Mouse (Mus musculus): ENCODE data around the gene Panx2.

Gene Panx2

GRCm38 (mm10) chr15:89059161-89059931 is at the start of gene Panx2:
Gene Panx2, plus strand, starts transcription at chr15:89059734.
- no peak for DNase-seq (ENCODE audit: low read depth, low spot score)

DNA sequence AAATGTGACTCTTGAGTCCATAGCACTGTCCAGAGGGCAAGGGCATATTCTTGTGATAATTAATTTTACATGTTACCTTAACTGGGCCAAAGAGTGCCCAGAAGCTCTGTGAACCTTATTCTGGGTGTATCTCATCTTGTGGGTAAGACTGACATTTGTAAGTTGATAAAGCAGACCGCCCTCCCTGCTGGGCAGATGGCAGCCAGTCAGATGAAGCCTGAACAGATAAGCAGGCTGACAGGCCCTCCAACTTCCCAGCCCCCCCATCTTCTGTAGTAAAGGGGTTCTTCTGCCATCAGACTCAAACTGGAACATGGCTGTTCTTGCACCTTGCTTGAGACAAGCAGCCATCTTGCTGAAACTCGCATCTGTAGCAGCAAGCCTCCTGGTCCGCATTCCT is 42.8 kb upstream of the Panx2 start:
- DNase-seq (ENCODE audit: low read depth, low spot score) = no peak

DNA sequence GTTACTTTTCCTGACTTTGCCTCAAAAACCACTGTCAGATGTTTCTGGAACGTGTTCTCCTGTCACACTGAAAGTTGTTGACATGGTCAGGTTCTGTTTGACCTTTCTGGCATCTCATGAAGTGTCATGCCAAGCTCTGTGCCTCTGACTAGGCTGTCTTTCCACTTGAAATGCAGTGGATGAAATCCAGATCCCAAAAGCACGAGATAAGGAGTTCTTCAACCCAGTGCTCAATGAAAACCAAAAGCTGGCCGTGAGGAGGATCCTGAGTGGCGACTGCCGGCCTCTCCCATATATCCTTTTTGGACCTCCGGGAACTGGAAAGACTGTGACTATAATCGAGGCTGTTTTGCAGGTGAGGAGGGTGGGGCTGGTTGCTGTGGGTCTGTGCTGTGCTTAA is 39.4 kb upstream of the Panx2 start:
- no peak for DNase-seq (ENCODE audit: low read depth, low spot score)

- DNase-seq (ENCODE audit: low read depth, low spot score) = no peak
These were observed 39.0 kb upstream of the Panx2 start for GRCm38 (mm10) chr15:89020492-89020891.

- no peak for DNase-seq (ENCODE audit: low read depth, low spot score)
These were observed 15.2 kb upstream of the Panx2 start for GRCm38 (mm10) chr15:89044381-89044780.

- DNase-seq (ENCODE audit: low read depth, low spot score) = no peak
These were observed 13.2 kb upstream of the Panx2 start for GRCm38 (mm10) chr15:89046356-89046755.

DNA sequence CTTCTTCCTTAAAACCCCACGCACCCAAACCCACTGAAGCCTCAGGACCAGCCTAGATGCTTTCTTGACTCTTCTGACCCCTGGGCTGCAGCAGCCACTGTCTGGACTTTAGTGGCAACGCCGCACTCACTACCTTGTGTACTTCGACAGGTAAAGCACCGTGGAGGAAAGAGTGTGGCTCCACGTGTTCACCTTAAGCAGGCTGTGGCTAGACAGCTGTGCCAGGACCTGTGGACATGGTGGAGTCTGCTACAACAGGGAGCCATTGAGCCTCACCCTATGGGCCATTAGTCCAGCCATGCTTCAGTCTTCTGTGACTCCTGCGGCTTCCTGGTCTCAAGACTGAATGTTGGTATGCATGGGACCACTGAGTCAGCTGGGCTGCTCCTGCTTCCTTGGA is 4.9 kb upstream of the Panx2 start:
- no peak for DNase-seq (ENCODE audit: low read depth, low spot score)

DNA sequence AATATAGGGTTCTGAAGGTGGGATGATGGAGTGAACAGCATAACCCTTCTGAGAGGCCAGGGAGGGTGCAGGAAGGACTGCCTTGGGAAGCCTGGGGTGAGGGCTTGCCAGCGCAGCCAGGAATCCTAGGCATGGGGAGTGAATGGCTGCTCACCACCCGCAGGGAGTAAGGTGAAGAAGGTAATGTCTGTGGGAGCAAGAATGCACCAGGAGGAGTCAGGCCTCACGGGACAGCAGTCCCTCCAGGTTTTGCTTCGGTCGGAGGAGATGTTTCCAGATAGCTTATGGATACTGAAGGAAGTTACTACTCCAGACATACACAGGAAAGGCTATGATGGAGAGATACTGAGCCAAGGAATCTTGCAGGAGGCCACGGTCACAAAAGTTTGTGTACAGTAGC is 798 bp upstream of the Panx2 start:
- DNase-seq (ENCODE audit: low read depth, low spot score) = no peak

GRCm38 (mm10) chr15:89060032-89060681 is 623 bp downstream of the Panx2 start:
- DNase-seq (ENCODE audit: low read depth, low spot score) = peak; percentile 44

DNA sequence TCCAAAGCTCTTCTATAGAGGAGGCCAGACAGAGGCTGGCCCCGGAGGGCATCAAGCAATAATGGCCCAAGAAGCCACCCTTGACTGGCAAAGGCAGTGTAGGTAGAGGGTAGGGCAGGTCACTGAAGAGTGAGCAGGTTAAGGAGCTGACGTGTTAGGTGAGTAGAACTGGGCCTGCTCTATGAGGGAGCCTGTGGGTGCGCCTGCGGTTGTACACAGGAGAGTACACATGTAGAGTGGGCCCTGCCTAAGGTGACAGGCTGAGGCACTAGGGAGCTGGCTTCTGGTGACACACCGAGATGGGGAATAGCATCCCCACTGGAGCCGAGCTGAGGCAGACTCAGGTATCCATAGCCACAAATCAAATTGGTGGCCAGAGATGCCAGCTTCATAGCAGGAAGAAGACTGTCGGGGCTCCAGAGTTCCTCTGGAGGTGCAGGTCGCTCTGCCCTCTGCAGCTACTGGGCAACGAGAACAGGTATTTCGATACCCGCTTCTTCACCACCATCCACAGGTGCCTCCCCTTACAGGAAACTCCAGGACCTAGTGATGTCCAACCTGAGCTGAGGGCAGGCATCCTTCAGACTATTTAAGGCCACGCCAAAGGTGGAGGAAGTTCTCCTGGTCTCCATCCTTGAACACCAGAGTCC is 1.4 kb downstream of the Panx2 start:
- DNase-seq (ENCODE audit: low read depth, low spot score) = no peak

GRCm38 (mm10) chr15:89061761-89062517 is 2.4 kb downstream of the Panx2 start:
- no peak for DNase-seq (ENCODE audit: low read depth, low spot score)

DNA sequence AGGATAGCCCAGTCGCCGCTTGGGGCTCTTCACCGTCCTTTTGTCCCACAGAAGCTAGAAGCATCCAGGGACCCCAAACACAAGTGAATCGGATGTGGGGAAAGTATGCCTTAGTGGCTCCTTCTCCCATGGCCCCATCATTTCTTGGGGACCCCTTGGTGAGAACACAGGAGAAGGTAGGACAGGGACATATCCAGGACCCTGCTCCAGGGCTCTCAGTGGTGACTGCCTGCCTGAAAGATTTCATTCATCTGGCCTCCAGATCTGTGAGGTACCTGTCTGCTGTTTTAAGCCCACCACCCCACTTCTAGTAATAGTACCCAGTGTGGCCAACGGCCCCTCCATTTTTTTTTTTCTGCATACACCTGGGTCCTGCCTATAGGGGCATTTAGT is 3.0 kb downstream of the Panx2 start:
- no peak for DNase-seq (ENCODE audit: low read depth, low spot score)

- no peak for DNase-seq (ENCODE audit: low read depth, low spot score)
These were observed 3.5 kb downstream of the Panx2 start for GRCm38 (mm10) chr15:89063001-89063400.

DNA sequence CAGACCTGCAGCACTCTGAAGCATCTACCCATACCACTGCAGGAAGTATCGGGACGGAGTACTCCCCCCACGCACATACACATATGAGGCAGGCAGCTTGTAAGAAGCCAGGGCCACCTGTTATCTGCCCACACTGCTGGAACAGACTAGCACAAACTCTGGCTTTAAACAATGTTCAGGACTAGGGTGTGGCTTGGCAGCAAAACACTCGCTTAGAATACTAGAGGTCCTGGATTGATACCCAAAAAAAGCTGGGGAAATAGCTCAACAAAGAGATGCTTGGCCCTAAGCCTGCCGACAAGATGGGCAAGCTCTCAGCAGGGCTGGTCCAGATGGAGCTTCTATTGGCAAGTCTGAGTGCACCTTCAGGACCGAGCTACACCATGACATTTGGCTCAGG is 4.0 kb downstream of the Panx2 start:
- no peak for DNase-seq (ENCODE audit: low read depth, low spot score)

- no peak for DNase-seq (ENCODE audit: low read depth, low spot score)
These were observed 5.4 kb downstream of the Panx2 start for GRCm38 (mm10) chr15:89064891-89065290.

DNA sequence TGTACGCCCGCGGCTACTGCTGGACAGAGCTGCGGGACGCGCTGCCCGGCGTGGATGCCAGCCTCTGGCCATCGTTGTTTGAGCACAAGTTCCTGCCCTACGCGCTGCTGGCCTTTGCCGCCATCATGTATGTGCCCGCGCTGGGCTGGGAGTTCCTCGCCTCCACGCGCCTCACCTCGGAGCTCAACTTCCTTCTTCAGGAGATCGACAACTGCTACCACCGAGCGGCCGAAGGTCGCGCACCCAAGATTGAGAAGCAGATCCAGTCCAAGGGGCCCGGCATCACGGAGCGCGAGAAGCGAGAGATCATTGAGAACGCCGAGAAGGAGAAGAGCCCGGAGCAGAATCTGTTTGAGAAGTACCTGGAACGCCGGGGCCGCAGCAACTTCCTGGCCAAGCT is 8.1 kb downstream of the Panx2 start:
- DNase-seq (ENCODE audit: low read depth, low spot score) = no peak

- no peak for DNase-seq (ENCODE audit: low read depth, low spot score)
These were observed 8.7 kb downstream of the Panx2 start for GRCm38 (mm10) chr15:89068226-89068625.

- DNase-seq (ENCODE audit: low read depth, low spot score) = no peak
These were observed 9.9 kb downstream of the Panx2 start for GRCm38 (mm10) chr15:89069336-89069840.

DNA sequence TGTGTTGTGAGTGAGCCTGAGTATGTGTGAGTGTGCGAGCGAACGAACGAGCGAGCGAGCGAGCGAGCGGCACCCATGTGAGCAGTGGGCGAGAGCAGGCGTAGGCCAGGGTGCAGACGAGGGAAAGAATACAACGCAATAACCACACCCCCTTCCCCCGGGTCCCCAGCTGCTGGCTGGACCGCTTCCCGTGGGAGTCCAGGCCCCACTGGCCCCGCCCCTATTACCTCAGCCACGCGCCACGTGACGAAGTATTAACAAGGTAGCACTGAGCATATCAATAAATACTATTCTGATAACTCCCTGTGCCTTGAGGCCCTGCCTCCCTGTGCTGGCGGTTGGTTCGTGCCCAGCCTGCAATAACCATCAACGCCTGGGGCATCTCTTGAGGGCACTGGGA is 11.1 kb downstream of the Panx2 start:
- no peak for DNase-seq (ENCODE audit: low read depth, low spot score)

DNA sequence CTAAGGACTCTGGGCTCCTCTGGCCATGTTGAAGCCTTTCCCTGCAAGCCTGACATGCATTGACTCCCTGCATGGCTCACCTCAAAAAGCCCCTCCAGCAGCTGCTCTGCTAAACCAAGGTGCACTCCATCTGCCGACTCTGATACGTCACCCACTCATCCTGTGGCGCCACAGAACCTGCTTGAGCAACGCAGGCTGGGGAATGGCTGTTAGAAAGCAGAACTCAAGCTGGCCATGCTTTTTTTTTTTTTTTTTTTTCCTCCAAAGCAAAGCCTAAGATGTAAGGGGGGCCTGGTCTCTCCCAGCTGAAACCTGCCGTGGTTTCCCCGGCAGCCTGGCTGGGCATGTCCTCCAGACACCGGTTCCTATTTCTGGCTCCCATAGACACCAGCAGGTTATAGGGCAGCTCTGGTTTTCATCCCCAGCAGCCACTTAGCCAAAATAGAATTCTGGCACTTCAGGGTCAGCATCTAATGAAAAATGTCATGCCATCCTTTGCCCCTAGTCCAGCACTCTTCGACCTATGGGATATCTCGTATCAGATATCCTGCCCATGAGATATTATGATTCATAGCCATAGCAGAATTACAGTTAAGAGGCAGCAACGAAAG is 14.6 kb downstream of the Panx2 start:
- no peak for DNase-seq (ENCODE audit: low read depth, low spot score)
